Mouse (Mus musculus) embryonic facial prominence, embryonic 12.5 days (tissue): ENCODE results near the gene Cdc5l. TPM values are rescaled to one million over a fixed set of nuclear protein-coding genes. Genes with fewer than 3 reads are reported as not detected.
A peak's percentile ranks its signal among the peaks of the same experiment; 100 is the strongest.

Experiments
- ATAC-seq: fragments of 200-750 bp; cut with Nextera tagmentation; 2 replicates; pipeline ENCODE4 v1.8.0; 2017; ENCODE audit not compliant: insufficient number of reproducible peaks, insufficient read depth, low FRiP score, low TSS enrichment
- H3K27ac ChIP-seq: fragments of 300-500 bp; sonication (generic); 2 replicates; pipeline ENCODE4 v1.5.1; 2016; ENCODE audit warnings: mild to moderate bottlenecking
- H3K27me3 ChIP-seq: fragments of 300-500 bp; sonication (generic); 2 replicates; pipeline ENCODE4 v1.6.1; 2016; ENCODE audit warnings: mild to moderate bottlenecking, moderate library complexity
- H3K36me3 ChIP-seq: fragments of 300-500 bp; sonication (generic); 2 replicates; pipeline ENCODE4 v1.6.1; 2016; ENCODE audit warnings: mild to moderate bottlenecking
- H3K4me1 ChIP-seq: fragments of 300-500 bp; sonication (generic); 2 replicates; pipeline ENCODE4 v1.6.1; 2016
- H3K4me2 ChIP-seq: fragments of 300-500 bp; sonication (generic); replicated peaks from 2 replicates; pipeline ENCODE4 v1.6.1; 2016; ENCODE audit warnings: mild to moderate bottlenecking, moderate library complexity
- H3K4me3 ChIP-seq: fragments of 300-500 bp; sonication (generic); 2 replicates; pipeline ENCODE4 v1.5.1; 2016; ENCODE audit warnings: mild to moderate bottlenecking
- H3K9ac ChIP-seq: fragments of 300-500 bp; sonication (generic); 2 replicates; pipeline ENCODE4 v1.6.1; 2016; ENCODE audit warnings: mild to moderate bottlenecking, moderate library complexity
- H3K9me3 ChIP-seq: fragments of 300-500 bp; sonication (generic); 2 replicates; pipeline ENCODE4 v1.6.1; 2016; ENCODE audit warnings: mild to moderate bottlenecking, moderate library complexity
- WGBS: fragments of 180-500 bp; shearing (Covaris S2); methylation state at CpG from one replicate; pipeline ENCODE4 v1.1.7; 2016; 5-methylcytosine and 5-hydroxymethylcytosine counted together
- polyA plus RNA-seq: library from polyadenylated mRNA; unstranded; fragments of >200 nt; fragmentation: Nextera tagmentation; extraction: Ambion mirVana; gene quantifications from 2 replicates; pipeline ENCODE4 v1.2.1, GENCODE M21; 2016

Cdc5l gene
- polyA plus RNA-seq, 1 experiment from 2014 or later: 76.4 TPM

- H3K27ac ChIP-seq: no peak overlapping the region
- no peak overlapping the region for H3K4me3 ChIP-seq
- ATAC-seq: no peak
These were observed 38.9 kb downstream of the Cdc5l start for GRCm38 (mm10) chr17:45394612-45395011.

GRCm38 (mm10) chr17:45393765-45394164 is 39.8 kb downstream of the Cdc5l start:
- Histone ChIP-seq H3K4me2 (no peak overlapping the region), H3K27ac (no peak overlapping the region), H3K4me1 (peaks cover 6% of the 10 kb centered on the region; the same call in 1 of the 2 replicates), H3K27me3 (no peaks in the 10 kb centered on the region), H3K9ac (no peak overlapping the region), H3K36me3 (peaks cover 40% of the 10 kb centered on the region), H3K9me3 (no peaks in the 10 kb centered on the region), H3K4me3 (no peak overlapping the region)
- no peak for ATAC-seq
- 88% methylated on average over 3 of the region's 3 CpGs for WGBS

More at GRCm38 (mm10) chr17:45394612-45395011, 38.9 kb downstream of the Cdc5l start:
- no peaks in the 10 kb centered on the region for H3K9me3 ChIP-seq
- WGBS: 59% methylated on average over 9 of the region's 9 CpGs
- H3K4me1 ChIP-seq: peaks cover 6% of the 10 kb centered on the region; the same call in 1 of the 2 replicates
- peaks cover 42% of the 10 kb centered on the region for H3K36me3 ChIP-seq
- H3K9ac ChIP-seq: no peak overlapping the region
- no peak overlapping the region for H3K4me2 ChIP-seq
- no peaks in the 10 kb centered on the region for H3K27me3 ChIP-seq

DNA sequence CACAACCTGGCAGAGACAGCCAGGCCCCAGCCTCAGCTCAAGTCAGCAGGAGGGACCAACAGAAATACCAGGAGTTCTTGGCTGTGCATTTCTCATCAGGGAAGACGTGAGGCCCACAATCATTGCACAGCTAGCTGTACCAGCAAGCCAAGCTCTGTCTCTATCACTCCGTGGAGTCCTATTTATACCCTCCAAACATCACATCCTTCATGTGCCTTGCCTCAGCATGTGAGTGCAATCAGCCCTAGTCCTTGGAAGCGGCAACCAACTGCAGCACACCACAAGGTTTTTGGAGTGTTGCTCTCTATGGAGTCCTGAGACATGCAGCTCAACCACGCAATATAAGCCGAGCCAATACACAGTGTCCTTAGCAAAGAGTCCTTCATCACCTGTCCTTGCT is 43.6 kb downstream of the Cdc5l start:
- Histone ChIP-seq H3K4me2 (no peak overlapping the region), H3K9ac (no peak overlapping the region), H3K4me1 (peaks cover 4% of the 10 kb centered on the region; the same call in 1 of the 2 replicates), H3K27me3 (no peaks in the 10 kb centered on the region), H3K27ac (no peak overlapping the region), H3K36me3 (peaks cover 59% of the 10 kb centered on the region), H3K9me3 (no peaks in the 10 kb centered on the region), H3K4me3 (no peak overlapping the region)
- ATAC-seq: no peak
- 94% methylated on average over 5 of the region's 5 CpGs for WGBS

GRCm38 (mm10) chr17:45386986-45387385 is 46.6 kb downstream of the Cdc5l start:
- no peak overlapping the region for H3K4me3 ChIP-seq
- no peaks in the 10 kb centered on the region for H3K4me1 ChIP-seq
- no peak overlapping the region for H3K4me2 ChIP-seq
- ATAC-seq: no peak
- H3K27ac ChIP-seq: no peak overlapping the region; the same call in 1 of the 2 replicates
- H3K9ac ChIP-seq: no peak overlapping the region
- no peaks in the 10 kb centered on the region for H3K27me3 ChIP-seq
- H3K9me3 ChIP-seq: no peaks in the 10 kb centered on the region
- peaks cover 49% of the 10 kb centered on the region for H3K36me3 ChIP-seq
- 86% methylated on average over 7 of the region's 7 CpGs for WGBS

DNA sequence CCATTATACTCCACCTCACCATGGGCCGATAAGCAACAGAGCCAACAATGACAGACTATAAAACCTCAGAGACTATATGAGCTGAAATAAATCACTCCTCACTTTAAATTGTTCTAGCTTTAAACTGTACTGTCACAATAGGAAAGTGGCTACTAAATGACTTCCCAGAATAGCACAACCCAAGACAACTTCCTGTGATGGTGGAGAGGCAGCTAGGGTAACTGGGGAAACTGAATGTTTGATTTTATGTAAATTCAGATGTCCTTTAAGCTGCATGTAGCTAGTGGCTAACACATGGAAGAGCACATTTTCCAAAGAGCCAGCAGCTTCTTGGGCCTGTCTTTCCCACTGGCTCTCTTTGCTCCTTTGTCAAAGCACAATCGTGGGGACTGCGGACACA is 50.2 kb downstream of the Cdc5l start:
- peaks cover 24% of the 10 kb centered on the region for H3K36me3 ChIP-seq
- no peak overlapping the region for H3K9ac ChIP-seq
- no peaks in the 10 kb centered on the region for H3K4me1 ChIP-seq
- H3K9me3 ChIP-seq: no peaks in the 10 kb centered on the region
- no peaks in the 10 kb centered on the region for H3K27me3 ChIP-seq
- no peak for ATAC-seq
- 86% methylated on average over 3 of the region's 3 CpGs for WGBS
- H3K4me2 ChIP-seq: no peak overlapping the region
- H3K27ac ChIP-seq: no peak overlapping the region
- no peak overlapping the region for H3K4me3 ChIP-seq

DNA sequence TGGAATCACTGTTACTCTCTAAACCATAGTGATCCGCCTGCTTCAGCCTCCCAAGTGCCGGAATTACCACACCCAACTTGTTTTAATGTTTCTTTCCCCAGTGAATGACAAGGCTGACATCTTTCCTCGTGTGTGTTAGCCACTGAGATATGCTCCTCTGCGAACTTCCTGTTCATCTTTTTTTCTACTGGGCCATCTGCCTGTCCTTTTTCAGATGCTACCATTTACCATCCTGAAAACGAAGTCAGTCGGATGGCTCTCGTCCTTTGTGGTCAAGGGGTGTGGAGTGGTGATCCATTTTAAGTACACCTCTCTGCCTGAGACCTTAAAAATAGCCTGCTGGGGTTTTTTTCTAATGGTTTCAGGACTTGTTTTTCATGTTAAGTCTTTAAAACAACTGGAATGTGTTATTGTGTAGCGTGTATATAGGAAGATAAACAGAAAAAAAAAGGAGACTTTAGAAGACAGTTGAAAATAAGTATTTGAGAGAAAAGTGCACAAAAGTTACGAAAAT is 54.2 kb downstream of the Cdc5l start:
- ATAC-seq: no peak
- no peaks in the 10 kb centered on the region for H3K9me3 ChIP-seq
- no peak overlapping the region for H3K4me2 ChIP-seq
- H3K4me3 ChIP-seq: no peak overlapping the region
- H3K4me1 ChIP-seq: peaks cover 17% of the 10 kb centered on the region
- H3K27me3 ChIP-seq: 0 out of 2 replicates have a peak, but pooled peaks cover 3% of the 10 kb centered on the region
- peaks cover 2% of the 10 kb centered on the region; the same call in 1 of the 2 replicates for H3K36me3 ChIP-seq
- 88% methylated on average over 9 of the region's 9 CpGs for WGBS
- no peak overlapping the region for H3K9ac ChIP-seq
- H3K27ac ChIP-seq: no peak overlapping the region

- WGBS: 17% methylated on average over 5 of the region's 5 CpGs
- Histone ChIP-seq H3K4me3 (no peak overlapping the region), H3K27ac (peak overlapping the region; percentile 85), H3K4me2 (no peak overlapping the region), H3K27me3 (0 out of 2 replicates have a peak, but pooled peaks cover 12% of the 10 kb centered on the region), H3K9ac (no peak overlapping the region), H3K36me3 (no peaks in the 10 kb centered on the region), H3K4me1 (peaks cover 17% of the 10 kb centered on the region), H3K9me3 (no peaks in the 10 kb centered on the region)
- no peak for ATAC-seq
These were observed 56.2 kb downstream of the Cdc5l start for GRCm38 (mm10) chr17:45377323-45377722.

DNA sequence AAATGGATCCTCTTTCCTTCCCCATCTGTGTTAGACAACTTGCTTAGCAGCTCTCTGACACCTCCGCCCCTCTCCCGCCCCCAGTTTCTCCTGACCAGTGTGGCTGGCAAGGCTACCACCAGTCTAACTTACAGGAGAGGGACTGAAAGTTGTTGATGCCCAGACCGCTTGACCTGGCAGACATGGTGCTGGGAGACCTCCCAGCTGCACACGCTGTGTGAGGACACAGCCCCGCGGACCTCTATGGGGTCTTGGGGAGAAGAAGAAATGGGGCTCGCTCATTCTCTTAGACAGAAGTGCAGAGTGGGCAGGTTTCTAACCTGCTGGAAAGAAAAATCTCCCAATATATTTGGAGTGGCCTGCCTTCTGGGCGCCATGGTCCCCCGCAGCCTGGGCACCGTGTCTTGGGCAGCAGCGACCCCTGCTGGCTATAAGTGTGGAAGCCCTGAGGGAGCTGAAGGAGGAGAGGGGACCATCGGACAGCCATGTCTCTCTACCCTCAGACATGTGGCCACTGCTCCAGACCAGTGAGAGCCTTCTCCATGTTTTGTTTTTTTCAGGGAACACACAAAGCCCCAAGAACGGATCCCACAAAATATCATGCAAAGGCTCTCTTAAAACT is 59.4 kb downstream of the Cdc5l start:
- ATAC-seq: no peak
- H3K27ac ChIP-seq: no peak overlapping the region
- 29% methylated on average over 13 of the region's 13 CpGs for WGBS
- no peak overlapping the region for H3K9ac ChIP-seq
- peaks cover 23% of the 10 kb centered on the region for H3K4me1 ChIP-seq
- H3K27me3 ChIP-seq: 0 out of 2 replicates have a peak, but pooled peaks cover 12% of the 10 kb centered on the region
- H3K9me3 ChIP-seq: no peaks in the 10 kb centered on the region
- H3K36me3 ChIP-seq: no peaks in the 10 kb centered on the region
- no peak overlapping the region for H3K4me3 ChIP-seq
- H3K4me2 ChIP-seq: no peak overlapping the region

GRCm38 (mm10) chr17:45371042-45371441 is 62.5 kb downstream of the Cdc5l start:
- Histone ChIP-seq H3K4me3 (no peak overlapping the region), H3K27me3 (0 out of 2 replicates have a peak, but pooled peaks cover 12% of the 10 kb centered on the region), H3K9ac (no peak overlapping the region), H3K36me3 (no peaks in the 10 kb centered on the region), H3K9me3 (no peaks in the 10 kb centered on the region), H3K27ac (0 out of 2 replicates have a peak overlapping the region, but pooled peaks have one; percentile 17), H3K4me2 (no peak overlapping the region), H3K4me1 (0 out of 2 replicates have a peak, but pooled peaks cover 9% of the 10 kb centered on the region)
- no peak for ATAC-seq
- WGBS: 28% methylated on average over 9 of the region's 9 CpGs

GRCm38 (mm10) chr17:45370535-45370934 is 63.0 kb downstream of the Cdc5l start:
- Histone ChIP-seq H3K9ac (no peak overlapping the region), H3K27me3 (0 out of 2 replicates have a peak, but pooled peaks cover 9% of the 10 kb centered on the region), H3K9me3 (no peaks in the 10 kb centered on the region), H3K4me3 (no peak overlapping the region), H3K4me1 (0 out of 2 replicates have a peak, but pooled peaks cover 9% of the 10 kb centered on the region), H3K36me3 (no peaks in the 10 kb centered on the region), H3K4me2 (no peak overlapping the region), H3K27ac (no peak overlapping the region)
- no peak for ATAC-seq
- WGBS: 48% methylated on average over 5 of the region's 5 CpGs

DNA sequence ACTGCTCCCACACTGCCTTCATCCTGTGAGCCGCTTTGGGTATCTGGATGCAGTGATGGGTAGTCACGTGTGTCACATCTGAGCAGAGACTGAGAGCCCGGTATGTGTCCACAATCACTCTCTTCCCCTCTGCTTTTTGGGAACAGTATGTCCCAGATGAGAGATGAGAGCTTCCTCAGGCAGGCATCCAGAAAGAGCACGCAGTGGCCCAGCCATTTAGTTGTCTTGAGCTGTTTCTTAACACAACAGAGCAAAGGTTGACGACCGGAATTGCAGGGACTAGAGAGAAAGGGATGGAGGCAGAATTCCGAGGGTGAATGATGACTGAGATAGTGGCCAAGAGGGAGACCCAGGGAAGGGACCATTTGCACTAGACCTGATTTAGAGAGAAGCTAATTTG is 68.7 kb downstream of the Cdc5l start:
- Histone ChIP-seq H3K27me3 (no peaks in the 10 kb centered on the region), H3K36me3 (no peaks in the 10 kb centered on the region), H3K27ac (no peak overlapping the region), H3K4me2 (no peak overlapping the region), H3K4me1 (no peaks in the 10 kb centered on the region; the same call in 1 of the 2 replicates), H3K9ac (no peak overlapping the region), H3K9me3 (no peaks in the 10 kb centered on the region), H3K4me3 (no peak overlapping the region)
- 75% methylated on average over 7 of the region's 7 CpGs for WGBS
- ATAC-seq: no peak

- 93% methylated on average over 3 of the region's 3 CpGs for WGBS
- H3K4me3 ChIP-seq: no peak overlapping the region
These were observed 72.6 kb downstream of the Cdc5l start for GRCm38 (mm10) chr17:45360950-45361349.

More at GRCm38 (mm10) chr17:45360950-45361349, 72.6 kb downstream of the Cdc5l start:
- Histone ChIP-seq H3K4me1 (no peaks in the 10 kb centered on the region; the same call in 1 of the 2 replicates), H3K4me2 (no peak overlapping the region), H3K36me3 (no peaks in the 10 kb centered on the region), H3K27me3 (0 out of 2 replicates have a peak, but pooled peaks cover 10% of the 10 kb centered on the region), H3K9me3 (no peaks in the 10 kb centered on the region), H3K27ac (no peak overlapping the region), H3K9ac (no peak overlapping the region)
- no peak for ATAC-seq
